23 mouse cellular contexts compared by ENCODE assay signal in genomic region chr5:130218336-130218735, GRCm38 (mm10). TPM values are rescaled to one million over a fixed set of nuclear protein-coding genes. Genes with fewer than 3 reads are reported as not detected.
DNase-seq lines count a peak whose midpoint lies in the region; ATAC-seq and TF ChIP-seq lines count a peak whose summit lies in the region.
"Had no signal": no experiment of that assay in that cellular context is flagged by ENCODE, and none has a peak within 500 bp of the region (broad histone marks: within the 10 kb centered on the region; RNA-seq: fewer than 3 reads in every experiment).

No protein-coding gene starts in this region.

- ATAC-seq in intestine, postnatal 0 days, result peak; percentile 25; the same call in 1 of the 2 replicates
- ATAC-seq in intestine, embryonic 15.5 days, result no peak
- ATAC-seq in inflammation-experienced regulatory T-cells, adult 6 months, result no peak
- ATAC-seq: CD4-positive, CD25-positive, alpha-beta regulatory T cell, adult 4 months; forebrain, embryonic 16.5 days; hindbrain, embryonic 16.5 days had no signal

- intact Hi-C loops in left cerebral cortex, postnatal 14 days (cut with DNase I), result no loop called here

- H3K9ac ChIP-seq in intestine, postnatal 0 days (ENCODE audit: low read depth, low read length), result no peak overlapping the region
- no peak overlapping the region for H3K9ac ChIP-seq in intestine, embryonic 15.5 days
- H3K9ac ChIP-seq: embryonic facial prominence, embryonic 12.5 days; forebrain, embryonic 12.5 days; hindbrain, embryonic 12.5 days had no signal

- H3K4me1 ChIP-seq in intestine, postnatal 0 days (replicated peaks; ENCODE audit: control insufficient read depth, insufficient read depth, low read length), result no peaks in the 10 kb centered on the region
- H3K4me1 ChIP-seq in intestine, embryonic 15.5 days (replicated peaks), result peaks cover 3% of the 10 kb centered on the region
- peaks cover 8% of the 10 kb centered on the region for H3K4me1 ChIP-seq in testis, adult 2 months (ENCODE audit: control insufficient read depth, insufficient read depth, low read length)

- H3K79me2 ChIP-seq in myocyte (ENCODE audit: control insufficient read depth, insufficient read depth), result peaks cover 10% of the 10 kb centered on the region

- no peak for DNase-seq in testis, postnatal 14 days (ENCODE audit: low spot score)
- no peak for DNase-seq in left cerebral cortex, postnatal 14 days (ENCODE audit: low spot score in 2 of 2)
- DNase-seq: adrenal gland, postnatal 10 days; B cell, adult 2 months; cerebellum, adult 11-12 months; cerebellum, adult 9-10 months; cerebellum, postnatal 25 days; gastrocnemius, postnatal 10 days; heart, adult 18-20 months; heart, postnatal 10 days; heart, postnatal 4 days had no signal

- H3K27ac ChIP-seq in intestine, postnatal 0 days (ENCODE audit: low read depth, low read length), result no peak overlapping the region; the same call in 1 of the 2 replicates
- H3K27ac ChIP-seq in intestine, embryonic 15.5 days, result no peak overlapping the region
- no peak overlapping the region for H3K27ac ChIP-seq in testis, adult 2 months (ENCODE audit: control insufficient read depth, insufficient read depth, low read depth, low read length)
- H3K27ac ChIP-seq: embryonic facial prominence, embryonic 12.5 days; forebrain, embryonic 12.5 days; heart, embryonic 10.5 days; hindbrain, embryonic 12.5 days had no signal

- 74% methylated on average over 5 of the region's 5 CpGs for WGBS in intestine, postnatal 0 days
- WGBS in intestine, embryonic 15.5 days, result 90% methylated on average over 5 of the region's 5 CpGs

- H3K9me3 ChIP-seq in intestine, postnatal 0 days (ENCODE audit: control insufficient read depth), result no peaks in the 10 kb centered on the region
- no peaks in the 10 kb centered on the region for H3K9me3 ChIP-seq in intestine, embryonic 15.5 days
- H3K9me3 ChIP-seq: embryonic facial prominence, embryonic 12.5 days; forebrain, embryonic 12.5 days; heart, embryonic 10.5 days had no signal

- no peak overlapping the region for H3ac ChIP-seq in myocyte (ENCODE audit: control insufficient read depth, insufficient read length)

- no peak overlapping the region for H3K4me2 ChIP-seq in intestine, postnatal 0 days (replicated peaks; ENCODE audit: low read depth)
- no peak overlapping the region for H3K4me2 ChIP-seq in intestine, embryonic 15.5 days (replicated peaks)
- no peak overlapping the region for H3K4me2 ChIP-seq in myocyte (ENCODE audit: low read depth)
- H3K4me2 ChIP-seq: embryonic facial prominence, embryonic 12.5 days; forebrain, embryonic 12.5 days; hindbrain, embryonic 12.5 days had no signal

- TF ChIP-seq CTCF in intestine, postnatal 0 days (IDR thresholded peaks at IDR 0.05; ENCODE audit: low read depth), result no peak
- TF ChIP-seq CTCF in testis, adult 2 months (IDR thresholded peaks at IDR 0.05; ENCODE audit: control insufficient read depth, insufficient read depth, insufficient replicate concordance, low read depth, low read length), result no peak

- no peak for TF ChIP-seq POLR2A in testis, adult 2 months (IDR thresholded peaks at IDR 0.05; ENCODE audit: control insufficient read depth, low read depth, low read length)
- no peak for TF ChIP-seq POLR2A in myocyte (IDR thresholded peaks at IDR 0.05; ENCODE audit: insufficient read length, low read depth)

- H3K4me3 ChIP-seq in intestine, postnatal 0 days (ENCODE audit: low read depth, low read length), result no peak overlapping the region
- H3K4me3 ChIP-seq in intestine, embryonic 15.5 days (replicated peaks), result no peak overlapping the region
- H3K4me3 ChIP-seq in testis, adult 2 months (ENCODE audit: control insufficient read depth, low read depth, low read length), result peak overlapping the region; percentile 6
- H3K4me3 ChIP-seq in myocyte, result no peak overlapping the region
- H3K4me3 ChIP-seq: embryonic facial prominence, embryonic 12.5 days; forebrain, embryonic 12.5 days; heart, embryonic 10.5 days; hindbrain, embryonic 12.5 days had no signal

- H3K36me3 ChIP-seq in intestine, postnatal 0 days (ENCODE audit: control insufficient read depth, insufficient read depth), result peaks cover 14% of the 10 kb centered on the region; the same call in 1 of the 2 replicates
- peaks cover 4% of the 10 kb centered on the region; the same call in 1 of the 2 replicates for H3K36me3 ChIP-seq in intestine, embryonic 15.5 days
- no peaks in the 10 kb centered on the region for H3K36me3 ChIP-seq in testis, adult 2 months (ENCODE audit: control insufficient read depth, insufficient read depth, low read length)
- H3K36me3 ChIP-seq in myocyte (ENCODE audit: control insufficient read depth, insufficient read depth), result peaks cover 13% of the 10 kb centered on the region

- no peaks in the 10 kb centered on the region for H3K27me3 ChIP-seq in intestine, postnatal 0 days (replicated peaks; ENCODE audit: control insufficient read depth, insufficient read depth, low read length)
- no peaks in the 10 kb centered on the region for H3K27me3 ChIP-seq in intestine, embryonic 15.5 days (replicated peaks)
- no peaks in the 10 kb centered on the region for H3K27me3 ChIP-seq in testis, adult 2 months (ENCODE audit: control insufficient read depth, insufficient read depth, low read length)
- H3K27me3 ChIP-seq in myocyte (ENCODE audit: control insufficient read depth, insufficient read depth, insufficient read length), result no peaks in the 10 kb centered on the region
- H3K27me3 ChIP-seq: embryonic facial prominence, embryonic 12.5 days; forebrain, embryonic 12.5 days; hindbrain, embryonic 12.5 days had no signal

TF ChIP-seq in myocyte, 11 proteins besides CTCF, POLR2A, EP300 and RAD21:
- TF ChIP-seq REST (IDR thresholded peaks at IDR 0.05; ENCODE audit: insufficient read depth, insufficient read length), result no peak
- no peak for TF ChIP-seq E2F4 (IDR thresholded peaks at IDR 0.05; ENCODE audit: insufficient read depth)
- no peak for TF ChIP-seq CEBPB (IDR thresholded peaks at IDR 0.05; ENCODE audit: insufficient read depth, poor library complexity, severe bottlenecking)
- no peak for TF ChIP-seq SRF (IDR thresholded peaks at IDR 0.05; ENCODE audit: control insufficient read depth, insufficient read length, low read depth)
- TF ChIP-seq POLR2AphosphoS2 (IDR thresholded peaks at IDR 0.05; ENCODE audit: insufficient read length, low read depth), result peak; percentile 23
- TF ChIP-seq MYOG (IDR thresholded peaks at IDR 0.05; ENCODE audit: control insufficient read depth in 1 of 3, insufficient read depth in 1 of 3, insufficient read length in 2 of 3, low read depth in 2 of 3), result no peak
- no peak for TF ChIP-seq MAX (IDR thresholded peaks at IDR 0.05; ENCODE audit: low read depth)
- no peak for TF ChIP-seq USF1 (IDR thresholded peaks at IDR 0.05; ENCODE audit: low read depth)

RNA-seq across cellular contexts. Expression of gene Tmem248, which starts 1.5 kb away (rescaled TPM):
- polyA plus RNA-seq in intestine, postnatal 0 days (2015; fragmentation: Nextera tagmentation; extraction: Ambion mirVana), result 45.7 and 47.0 TPM in 2 replicates
- polyA plus RNA-seq in intestine, embryonic 15.5 days (2015; fragmentation: Nextera tagmentation; extraction: Ambion mirVana), result 38.9 and 40.2 TPM in 2 replicates
- polyA plus RNA-seq in testis, adult 2 months (2012; rRNA removed), result 76.0 and 82.3 TPM in 2 replicates
- 25.3 TPM for polyA plus RNA-seq in myocyte (2012; fragmentation: generic; extraction: Trizol)
- polyA plus RNA-seq in inflammation-experienced regulatory T-cells, adult 6 months (2017; shearing (Covaris generic)), result 10 to 100 TPM; 11.2 to 13.4 (median 13.2) TPM
- 10 to 100 TPM; 35.4 to 46.8 TPM for total RNA-seq in left cerebral cortex, postnatal 14 days (2021)

RNA-seq across cellular contexts. Expression of gene Sbds, which starts 37.0 kb away (rescaled TPM):
- polyA plus RNA-seq in intestine, postnatal 0 days (2015; fragmentation: Nextera tagmentation; extraction: Ambion mirVana), result 97.7 and 105 TPM in 2 replicates
- polyA plus RNA-seq in intestine, embryonic 15.5 days (2015; fragmentation: Nextera tagmentation; extraction: Ambion mirVana), result 75.0 and 75.9 TPM in 2 replicates
- 46.1 and 52.2 TPM in 2 replicates for polyA plus RNA-seq in testis, adult 2 months (2012; rRNA removed)
- polyA plus RNA-seq in myocyte (2012; fragmentation: generic; extraction: Trizol), result 47.2 TPM
- 100 to 1,000 TPM; 108 to 150 (median 130) TPM for polyA plus RNA-seq in inflammation-experienced regulatory T-cells, adult 6 months (2017; shearing (Covaris generic))
- total RNA-seq in left cerebral cortex, postnatal 14 days (2021), result 10 to 100 TPM; 61.0 to 61.4 TPM

RNA-seq across cellular contexts. Expression of gene Tyw1, which starts 37.1 kb away (rescaled TPM):
- 12.0 and 15.0 TPM in 2 replicates for polyA plus RNA-seq in intestine, postnatal 0 days (2015; fragmentation: Nextera tagmentation; extraction: Ambion mirVana)
- polyA plus RNA-seq in intestine, embryonic 15.5 days (2015; fragmentation: Nextera tagmentation; extraction: Ambion mirVana), result 23.5 and 24.0 TPM in 2 replicates
- polyA plus RNA-seq in testis, adult 2 months (2012; rRNA removed), result 8.0 TPM in 2 replicates
- 23.6 TPM for polyA plus RNA-seq in myocyte (2012; fragmentation: generic; extraction: Trizol)
- 10 to 100 TPM; 30.4 to 35.1 (median 33.9) TPM for polyA plus RNA-seq in inflammation-experienced regulatory T-cells, adult 6 months (2017; shearing (Covaris generic))
- 10 to 100 TPM; 15.2 to 17.2 TPM for total RNA-seq in left cerebral cortex, postnatal 14 days (2021)

RNA-seq across cellular contexts. Expression of gene Rabgef1, which starts 46.7 kb away (rescaled TPM):
- polyA plus RNA-seq in intestine, postnatal 0 days (2015; fragmentation: Nextera tagmentation; extraction: Ambion mirVana), result 21.1 and 21.9 TPM in 2 replicates
- 22.3 and 26.8 TPM in 2 replicates for polyA plus RNA-seq in intestine, embryonic 15.5 days (2015; fragmentation: Nextera tagmentation; extraction: Ambion mirVana)
- 8.0 and 8.1 TPM in 2 replicates for polyA plus RNA-seq in testis, adult 2 months (2012; rRNA removed)
- polyA plus RNA-seq in myocyte (2012; fragmentation: generic; extraction: Trizol), result 18.8 TPM
- 10 to 100 TPM; 31.3 to 40.9 (median 36.7) TPM for polyA plus RNA-seq in inflammation-experienced regulatory T-cells, adult 6 months (2017; shearing (Covaris generic))
- total RNA-seq in left cerebral cortex, postnatal 14 days (2021), result 10 to 100 TPM; 43.8 to 47.2 TPM
